Mouse (Mus musculus) right cerebral cortex, postnatal 10 days (tissue): ENCODE results near the gene Lkaaear1.

Experiments
- DNase-seq, 2 experiments: peaks; one replicate each; pipeline ENCODE4 v3.0.0; 2021; ENCODE audit warnings: low spot score in 2 of 2

The Lkaaear1 gene

GRCm38 (mm10) chr2:181683381-181683780 lies 14.9 kb downstream of the Lkaaear1 start:
- DNase-seq, result no peak

DNA sequence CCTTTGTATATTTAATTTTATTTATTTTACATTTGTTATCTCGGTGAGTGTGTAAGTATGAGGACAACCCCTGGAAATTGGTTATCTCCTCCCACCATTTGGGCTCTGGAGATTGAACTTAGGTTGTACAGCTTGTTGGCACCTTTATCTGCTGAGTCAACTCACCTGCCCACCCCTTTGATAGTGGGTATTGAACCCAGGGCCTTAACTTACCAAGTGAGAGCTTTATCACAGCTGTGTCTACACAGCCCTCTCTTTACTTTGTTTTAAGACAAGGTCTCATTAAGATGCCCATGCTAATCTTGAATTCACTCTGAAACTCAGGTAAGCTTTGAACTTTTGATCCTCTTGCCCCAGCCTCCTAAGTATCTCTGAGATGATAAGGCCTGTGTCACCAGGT lies 16.3 kb downstream of the Lkaaear1 start:
- no peak for DNase-seq

DNA sequence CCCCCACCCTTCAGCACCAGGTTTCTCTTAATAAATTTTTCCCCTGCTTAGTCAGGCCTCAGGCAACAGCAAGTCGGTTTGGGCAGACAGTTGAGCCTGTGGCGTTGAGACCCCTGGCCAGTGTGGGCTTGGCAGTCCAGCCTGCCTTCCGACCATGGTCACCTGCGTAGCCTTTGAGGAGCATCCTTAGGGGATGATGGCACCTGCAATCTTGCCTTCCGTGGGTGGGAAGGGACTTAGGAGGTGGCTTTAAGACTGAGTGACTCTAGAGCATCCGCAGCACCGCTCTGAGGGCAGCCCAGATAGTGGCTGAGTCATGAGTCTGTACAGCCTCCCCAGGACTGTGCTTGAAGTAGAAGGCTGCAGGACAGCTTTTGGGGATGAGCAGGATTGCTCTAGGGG lies 17.5 kb downstream of the Lkaaear1 start:
- peak in 1 of 2 experiments; percentile 52 for DNase-seq

DNA sequence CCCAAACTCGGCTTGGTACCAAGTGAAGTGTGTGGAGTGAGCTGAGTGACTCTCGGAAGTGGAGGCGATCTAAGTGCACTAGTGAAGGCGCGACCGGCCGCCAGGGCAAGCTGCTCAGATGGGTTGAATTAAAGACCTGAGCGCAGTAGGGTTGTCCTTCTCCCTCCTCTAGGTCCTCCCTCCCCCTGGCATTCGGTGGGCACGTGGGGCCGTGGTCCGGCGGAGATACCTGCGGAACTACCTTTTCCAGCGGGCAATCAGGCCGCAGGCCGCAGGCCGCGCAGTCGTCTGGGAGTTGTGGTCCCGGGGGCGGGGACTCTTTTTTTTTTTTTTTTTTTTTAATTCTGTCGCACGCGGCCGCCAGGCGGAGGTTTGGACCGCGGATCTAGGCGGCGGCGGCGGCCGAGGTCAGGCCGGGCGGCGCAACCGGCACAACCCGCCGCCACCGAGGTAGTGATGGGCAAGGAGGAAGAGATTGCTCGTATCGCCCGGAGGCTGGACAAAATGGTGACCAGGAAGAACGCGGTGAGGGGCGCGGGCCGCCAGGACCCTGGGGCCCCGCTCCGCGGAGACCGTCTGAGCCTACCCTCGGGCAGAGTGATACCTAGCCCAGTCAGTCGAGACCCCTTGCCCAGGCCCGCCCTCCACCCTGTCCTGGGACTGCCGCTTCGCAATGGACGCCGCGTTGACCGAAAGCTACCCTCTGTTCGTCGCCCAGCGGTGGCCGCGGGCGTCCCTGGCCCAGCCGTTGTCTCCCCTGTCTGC lies 18.1 kb downstream of the Lkaaear1 start, which contains the start of gene Tcea2:
Tcea2 (plus strand) TSS at position 360 of the 765 bp plus-strand sequence.
- peak; percentile 83 to 84 for DNase-seq

GRCm38 (mm10) chr2:181678780-181679179 lies 19.5 kb downstream of the Lkaaear1 start:
- peak; percentile 84 to 88 for DNase-seq

DNA sequence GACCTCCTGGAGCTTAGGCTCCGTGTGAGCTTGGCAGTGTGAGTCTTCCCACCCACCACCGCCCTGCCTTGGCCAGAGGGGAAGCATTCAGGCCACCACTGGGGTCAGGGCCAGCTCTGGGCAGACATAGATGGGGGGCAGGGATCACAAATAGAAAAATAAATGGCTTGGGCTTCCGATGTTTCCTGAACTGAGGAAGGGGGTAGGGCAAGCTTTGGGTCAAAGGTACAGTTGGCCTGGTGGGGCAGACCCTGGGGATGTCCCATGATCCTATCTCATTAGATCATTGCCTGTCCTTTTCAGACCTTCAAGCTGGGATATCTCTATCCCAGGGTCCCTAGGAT lies 20.5 kb downstream of the Lkaaear1 start:
- peak in 1 of 2 experiments; percentile 30 for DNase-seq

- DNase-seq, result peak in 1 of 2 experiments; percentile 27
These were observed 21.0 kb downstream of the Lkaaear1 start for GRCm38 (mm10) chr2:181677096-181677754.

- DNase-seq, result peak; percentile 31 to 54
These were observed 21.8 kb downstream of the Lkaaear1 start for GRCm38 (mm10) chr2:181676424-181676823.

- peak; percentile 70 to 74 for DNase-seq
These were observed 22.8 kb downstream of the Lkaaear1 start for GRCm38 (mm10) chr2:181675454-181675853.

- no peak for DNase-seq
These were observed 23.3 kb downstream of the Lkaaear1 start for GRCm38 (mm10) chr2:181674934-181675333.

DNA sequence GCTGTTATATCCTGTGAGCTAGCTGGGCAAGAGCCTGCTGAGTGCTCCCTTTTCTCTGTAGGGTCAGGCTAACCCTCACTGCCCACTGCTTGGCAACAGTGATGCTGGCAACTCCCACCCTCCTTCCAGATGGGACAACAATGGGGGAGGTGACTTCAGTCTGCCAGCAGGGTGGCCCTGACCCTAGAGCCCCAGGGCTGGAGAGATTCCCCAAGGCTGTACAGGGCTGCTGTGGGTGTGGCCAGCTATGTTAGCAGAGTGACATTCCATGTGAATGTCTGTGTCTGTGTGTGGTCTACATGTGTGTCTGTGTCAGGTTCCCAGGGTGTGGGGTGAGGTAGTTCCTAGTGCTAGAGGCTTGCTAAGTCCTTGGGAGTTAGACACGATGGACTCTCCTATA lies 24.7 kb downstream of the Lkaaear1 start:
- no peak for DNase-seq

- DNase-seq, result no peak
These were observed 26.3 kb downstream of the Lkaaear1 start for GRCm38 (mm10) chr2:181671984-181672383.

DNA sequence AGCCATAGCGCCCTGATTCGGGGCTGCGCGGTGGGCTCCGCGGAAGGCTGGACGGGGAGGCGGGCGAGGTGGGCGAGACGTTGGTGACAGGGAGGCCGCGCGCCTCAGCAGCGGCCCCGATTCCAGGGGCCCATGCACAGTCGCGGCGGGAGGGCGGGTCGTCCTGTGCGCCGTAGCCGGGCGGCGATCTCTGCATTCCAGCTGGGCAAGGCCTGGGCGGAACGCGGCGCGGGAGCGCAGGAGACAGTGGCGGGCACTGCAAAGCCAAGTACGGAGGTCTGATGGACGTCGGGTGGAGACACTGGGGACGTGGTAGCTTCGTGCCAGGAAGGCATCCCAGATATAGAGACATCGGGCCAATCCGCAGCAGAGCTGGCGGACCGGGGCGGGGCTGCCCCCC lies 26.9 kb downstream of the Lkaaear1 start, which contains the start of gene Sox18:
Sox18 (minus strand) TSS at position 315 of the 400 bp plus-strand sequence.
- peak in 1 of 2 experiments; percentile 32 for DNase-seq

- DNase-seq, result peak in 1 of 2 experiments; percentile 37
These were observed 27.3 kb downstream of the Lkaaear1 start for GRCm38 (mm10) chr2:181670913-181671311.

DNA sequence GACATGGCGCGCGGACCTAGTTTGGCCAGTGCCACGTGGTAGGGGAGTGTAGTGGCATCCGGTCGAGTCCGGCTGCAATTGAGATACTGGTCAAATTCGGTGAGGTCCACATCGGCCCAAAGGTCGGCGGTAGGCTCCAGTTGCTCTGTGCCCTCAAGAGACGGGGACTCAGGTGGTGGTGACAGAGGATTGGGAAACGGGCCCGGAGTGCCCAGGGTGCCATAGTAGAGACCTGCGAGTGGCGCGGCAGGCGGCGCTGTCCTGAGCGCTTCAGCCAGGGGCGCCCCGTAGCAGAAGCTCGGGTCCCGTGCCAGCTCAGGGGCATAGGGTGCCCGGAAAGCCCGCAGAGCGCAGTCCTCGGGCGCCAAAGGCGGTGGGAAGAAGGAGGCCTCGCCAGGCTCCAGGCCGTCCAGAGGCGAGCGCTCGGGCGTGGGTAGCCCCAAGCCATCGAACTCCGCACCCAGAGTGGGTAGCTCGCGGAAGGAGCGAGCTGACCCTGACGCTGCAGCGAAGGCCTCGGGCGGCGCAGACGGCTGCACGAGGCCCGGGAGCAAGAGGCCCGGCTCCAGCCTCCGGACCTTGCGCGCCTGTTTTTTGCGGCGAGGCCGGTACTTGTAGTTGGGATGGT lies 27.8 kb downstream of the Lkaaear1 start:
- no peak for DNase-seq

GRCm38 (mm10) chr2:181663298-181663630 lies 35.0 kb downstream of the Lkaaear1 start:
- no peak for DNase-seq

- DNase-seq, result no peak
These were observed 35.5 kb downstream of the Lkaaear1 start for GRCm38 (mm10) chr2:181662620-181663297.

DNA sequence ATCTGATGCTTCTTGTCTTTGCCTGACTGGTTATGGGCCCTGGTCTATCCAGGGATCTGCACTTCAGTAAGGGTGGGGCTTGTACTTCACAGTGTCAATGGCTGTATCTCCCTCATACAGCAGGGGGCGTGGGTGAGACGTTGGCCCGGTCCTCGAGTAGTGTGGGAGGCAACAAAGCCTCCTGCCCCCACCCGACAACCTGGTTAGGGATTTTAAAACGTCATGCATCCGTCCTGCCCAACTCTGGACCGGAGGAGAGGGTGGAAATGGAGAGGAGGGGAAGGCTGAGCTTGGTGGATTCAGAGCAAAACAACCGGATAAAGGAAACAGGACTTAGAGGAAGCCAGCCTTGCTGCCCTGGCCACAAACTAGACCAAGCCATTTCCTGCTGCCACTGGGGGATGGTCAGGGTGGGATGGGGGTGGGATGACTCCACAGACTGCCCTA lies 38.6 kb downstream of the Lkaaear1 start:
- DNase-seq, result peak; percentile 80 to 82

DNA sequence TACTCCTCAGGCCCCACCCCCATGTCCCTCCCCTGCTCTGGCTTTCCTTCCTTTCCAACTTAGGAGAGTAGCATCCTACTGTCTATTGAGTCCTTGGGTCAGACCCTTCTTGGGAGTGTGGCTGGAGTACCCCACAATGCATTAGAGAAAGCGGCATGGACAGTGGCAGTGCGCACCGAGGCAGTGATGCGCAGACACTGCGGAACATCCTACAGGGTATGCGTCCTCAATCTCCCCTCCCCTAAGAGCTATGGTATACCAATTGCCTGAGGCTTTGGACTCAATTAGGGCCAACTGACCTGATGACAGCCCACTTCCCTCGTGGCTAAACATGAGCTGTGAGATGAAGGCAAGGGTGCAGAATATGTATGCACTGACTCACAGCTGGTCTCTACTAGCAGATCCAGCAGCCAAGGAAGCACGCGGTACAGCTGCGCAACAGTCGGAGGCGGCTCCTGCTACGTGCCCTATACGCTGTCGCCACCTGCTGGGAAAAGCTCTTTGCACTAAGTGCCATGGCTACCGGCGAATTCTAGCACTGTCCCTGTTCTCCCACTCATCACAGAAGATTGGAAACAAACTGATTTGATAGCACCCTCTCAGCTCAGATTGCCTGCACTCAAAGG lies 39.2 kb downstream of the Lkaaear1 start:
- peak; percentile 56 to 64 for DNase-seq

DNA sequence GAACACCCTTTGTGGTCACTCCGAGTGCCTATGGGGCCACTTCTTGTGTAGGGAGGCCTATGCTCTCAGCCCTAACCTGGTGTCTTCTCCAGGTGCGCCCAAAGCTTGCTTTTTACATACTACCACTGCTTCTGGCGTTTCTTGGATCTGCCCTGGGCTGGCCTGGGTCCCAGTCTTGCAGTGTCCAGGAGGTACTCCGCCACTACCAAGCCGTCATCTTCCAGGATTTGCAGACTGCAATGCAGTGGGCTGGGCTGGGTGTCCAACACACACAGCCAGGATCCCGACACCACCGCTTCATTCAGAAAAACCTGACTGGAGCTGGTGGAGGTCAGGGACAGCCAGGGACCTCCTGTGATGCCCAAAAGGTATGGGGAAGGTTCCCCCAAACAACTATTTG lies 39.7 kb downstream of the Lkaaear1 start:
- no peak for DNase-seq

DNA sequence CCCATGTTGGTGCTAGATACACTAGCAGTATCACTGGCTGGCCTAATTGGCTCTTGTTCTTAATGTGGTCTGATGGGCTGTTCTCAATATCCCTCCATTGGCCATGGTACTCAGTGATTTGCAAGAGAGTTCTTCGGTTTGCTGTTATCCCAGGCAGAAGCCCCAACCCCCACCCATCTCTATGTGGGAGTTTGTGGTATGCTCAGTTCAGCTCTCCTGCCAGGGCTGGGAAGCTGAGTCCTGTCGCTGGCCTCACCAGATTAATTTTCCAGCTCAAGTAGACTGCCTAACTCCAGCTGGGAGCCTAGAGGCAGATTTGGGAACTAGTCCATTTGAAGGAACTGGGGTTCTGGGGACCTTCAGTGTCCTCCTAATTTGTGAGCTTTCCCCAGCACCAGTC lies 40.8 kb downstream of the Lkaaear1 start:
- no peak for DNase-seq

DNA sequence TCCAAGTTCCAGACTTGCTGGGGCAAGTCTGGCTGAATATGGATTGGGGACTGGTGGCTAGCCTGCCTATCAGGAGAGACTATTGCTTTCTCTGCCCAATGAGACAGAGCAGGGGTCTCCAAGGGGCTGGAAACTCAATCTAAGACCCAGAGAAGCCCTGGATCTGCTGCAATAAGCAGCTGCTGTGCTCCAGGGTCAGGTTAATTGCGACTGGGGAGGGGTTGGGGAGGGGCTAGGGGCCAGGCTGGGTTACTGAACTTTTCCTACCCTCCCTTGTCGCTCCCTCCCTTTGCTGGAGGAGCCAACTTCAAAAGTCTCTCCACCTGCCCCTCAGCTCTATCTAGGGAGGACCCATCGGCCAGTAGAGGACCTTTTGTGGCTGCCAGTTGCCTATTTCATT lies 41.5 kb downstream of the Lkaaear1 start, which contains the start of gene Gm29797:
Gm29797 (plus strand) TSS at position 301 of the 400 bp plus-strand sequence.
- DNase-seq, result no peak
